Mouse (Mus musculus) left cerebral cortex, postnatal 10 days (tissue): Measurements from ENCODE around the gene Hist2h2bb. TPM values are rescaled to one million over a fixed set of nuclear protein-coding genes. Genes with fewer than 3 reads are reported as not detected.
"Not testable (repeated sequence)": the region's sequence is repeated elsewhere in the genome, so short reads cannot be mapped to it uniquely, and the experiment has no call there.

ENCODE experiments used
- DNase-seq, 2 experiments: peaks; one replicate each; pipeline ENCODE4 v3.0.0; 2021 to 2022; ENCODE audit warnings: low spot score in 2 of 2, mixed read lengths in 1 of 2; ENCODE audit errors: extremely low spot score in 1 of 2
- intact Hi-C: fragments of 180-260 bp; cut with DNase I; formaldehyde crosslinking; loops from one replicate; pipeline ENCODE4 v1.15.1; 2025
- total RNA-seq, 2 experiments: library from RNA; stranded (reverse); gene quantifications; 2 replicates each; pipeline ENCODE4 v1.2.3; 2021

Gene Hist2h2bb
- total RNA-seq, 2 experiments from 2014 or later: 161 to 194 TPM

DNA sequence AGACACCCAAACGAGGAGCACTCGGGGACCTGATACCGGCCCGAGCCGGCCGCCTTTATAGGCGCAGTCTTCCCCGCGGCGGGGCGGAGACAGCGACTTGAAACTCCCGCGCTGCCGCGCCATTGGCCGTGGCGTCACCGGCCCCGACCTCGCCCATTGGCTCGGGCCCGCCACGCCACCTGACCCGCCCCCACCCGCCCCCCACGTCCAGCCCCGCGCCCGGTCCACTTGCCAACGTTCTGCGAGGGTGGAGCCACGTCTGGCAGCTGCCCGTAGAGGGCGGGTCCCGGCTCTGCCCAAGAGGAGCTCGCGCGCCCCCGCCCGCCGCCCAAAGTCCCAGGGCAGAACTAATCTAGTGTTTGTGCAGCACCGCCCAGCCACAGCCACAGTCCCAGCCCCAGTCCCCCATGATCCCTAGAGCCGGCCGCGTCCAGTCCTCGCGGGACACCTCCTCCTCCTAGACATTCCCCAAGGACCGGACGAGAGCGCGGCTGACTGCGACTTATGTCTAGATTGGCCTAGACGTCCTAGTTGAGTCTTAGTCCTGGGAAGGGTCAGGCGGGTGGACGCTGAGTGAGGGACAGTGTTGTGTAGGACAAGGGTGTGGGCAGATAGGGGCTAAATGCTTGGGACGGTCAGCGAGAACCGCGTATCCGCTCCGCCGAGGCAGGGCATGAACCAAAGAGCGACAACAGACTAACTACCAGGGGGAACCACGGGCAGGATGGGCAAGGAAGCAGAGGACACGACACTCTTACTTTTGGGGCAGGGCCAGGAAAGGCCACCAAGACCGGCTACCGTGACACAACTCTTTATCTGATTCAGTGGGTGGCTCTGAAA lies 30.4 kb upstream of the Hist2h2bb start, which contains the start of gene Hist2h3c2:
TSS of gene Hist2h3c2 (minus strand) at position 174 of the 840 bp plus-strand sequence.
- intact Hi-C loops, DNase-seq: not testable (repeated sequence)

DNA sequence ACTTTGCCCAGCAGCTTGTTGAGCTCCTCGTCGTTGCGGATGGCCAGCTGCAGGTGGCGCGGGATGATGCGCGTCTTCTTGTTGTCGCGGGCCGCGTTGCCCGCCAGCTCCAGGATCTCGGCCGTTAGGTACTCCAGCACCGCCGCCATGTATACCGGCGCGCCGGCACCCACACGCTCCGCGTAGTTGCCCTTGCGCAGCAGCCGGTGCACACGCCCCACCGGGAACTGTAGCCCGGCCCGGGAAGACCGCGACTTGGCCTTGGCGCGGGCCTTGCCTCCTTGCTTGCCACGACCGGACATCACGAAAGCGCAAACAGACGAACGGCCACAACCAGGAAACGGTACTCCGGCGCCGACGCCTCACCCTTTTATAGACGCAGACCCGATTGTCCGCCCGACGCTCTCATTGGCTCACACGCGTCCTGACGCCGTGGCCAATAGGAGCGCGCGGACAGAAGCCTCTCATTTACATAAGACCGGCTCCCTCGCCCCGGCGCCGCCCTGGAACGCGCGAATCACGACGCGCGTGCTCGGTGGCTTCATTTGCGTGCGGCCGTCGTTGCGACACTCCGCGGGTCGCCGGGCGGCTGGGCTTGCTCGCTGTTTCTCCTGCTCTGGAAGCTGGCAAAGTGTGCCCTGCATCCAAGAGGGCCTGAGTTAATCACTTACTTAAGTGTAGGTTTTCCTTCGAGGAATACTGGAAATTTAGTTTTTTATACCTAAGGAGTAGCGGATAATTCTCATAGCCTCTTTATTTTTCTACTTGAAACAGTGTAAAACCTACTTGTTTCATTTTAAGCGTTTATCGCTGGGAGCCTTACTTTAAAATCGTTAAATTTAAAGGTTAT lies 29.4 kb upstream of the Hist2h2bb start, which contains the start of gene Hist2h2aa2:
TSS of gene Hist2h2aa2 (minus strand) at position 328 of the 850 bp plus-strand sequence.
- peak; percentile 96 for DNase-seq
- intact Hi-C loops: not testable (repeated sequence)

DNA sequence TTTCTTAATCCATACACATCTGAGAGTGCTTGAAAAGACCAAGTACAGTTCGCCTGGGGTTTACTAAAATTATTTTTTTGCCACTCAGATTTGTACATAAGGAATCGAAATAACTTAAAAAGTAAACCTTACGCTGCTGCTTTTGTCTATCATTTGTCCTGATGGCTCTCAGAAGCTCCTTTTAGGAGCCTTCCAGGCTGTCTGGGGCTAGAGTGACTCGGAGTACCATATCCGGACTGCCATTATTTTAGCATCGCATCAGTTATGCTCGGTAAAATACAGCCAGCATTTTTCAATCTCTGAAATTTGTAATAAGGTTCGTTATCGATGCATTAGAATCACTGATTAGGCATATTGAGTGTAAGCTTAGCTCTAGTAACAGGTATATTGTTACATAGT lies 28.8 kb upstream of the Hist2h2bb start:
- intact Hi-C loops: no loop called here

DNA sequence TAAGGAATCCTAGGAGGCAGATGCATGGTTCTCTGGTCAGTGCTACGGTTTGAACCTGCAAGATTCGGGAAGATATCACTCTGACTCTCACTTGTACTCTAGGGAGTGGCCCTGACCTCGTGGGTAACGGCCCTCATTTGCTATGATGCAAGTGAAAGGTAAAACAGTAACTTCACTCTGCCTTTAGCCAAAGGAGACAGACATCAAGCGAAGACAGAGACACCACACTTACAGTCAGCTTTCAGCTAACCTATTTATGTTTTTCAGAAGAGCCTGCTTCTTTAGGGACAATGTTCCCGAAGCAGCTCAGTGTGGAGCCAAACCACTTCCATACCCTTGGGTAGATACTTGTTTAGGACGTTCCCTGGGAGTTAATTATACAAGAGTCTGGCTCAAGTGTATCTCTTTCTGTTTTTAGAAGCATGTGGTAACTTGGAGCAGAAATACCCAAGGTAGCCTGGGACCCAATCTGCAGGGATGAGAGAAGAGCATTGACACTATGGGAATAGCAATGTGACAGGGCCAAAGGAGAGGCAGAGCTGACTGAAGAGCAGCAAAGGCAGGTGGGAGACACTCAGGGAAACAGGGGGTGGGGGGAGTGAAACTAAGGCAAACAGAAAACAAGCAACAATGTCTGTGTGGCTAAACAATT lies 25.5 kb upstream of the Hist2h2bb start:
- DNase-seq: no peak

More for the DNA sequence above, 28.8 kb upstream of the Hist2h2bb start:
- DNase-seq: no peak

DNA sequence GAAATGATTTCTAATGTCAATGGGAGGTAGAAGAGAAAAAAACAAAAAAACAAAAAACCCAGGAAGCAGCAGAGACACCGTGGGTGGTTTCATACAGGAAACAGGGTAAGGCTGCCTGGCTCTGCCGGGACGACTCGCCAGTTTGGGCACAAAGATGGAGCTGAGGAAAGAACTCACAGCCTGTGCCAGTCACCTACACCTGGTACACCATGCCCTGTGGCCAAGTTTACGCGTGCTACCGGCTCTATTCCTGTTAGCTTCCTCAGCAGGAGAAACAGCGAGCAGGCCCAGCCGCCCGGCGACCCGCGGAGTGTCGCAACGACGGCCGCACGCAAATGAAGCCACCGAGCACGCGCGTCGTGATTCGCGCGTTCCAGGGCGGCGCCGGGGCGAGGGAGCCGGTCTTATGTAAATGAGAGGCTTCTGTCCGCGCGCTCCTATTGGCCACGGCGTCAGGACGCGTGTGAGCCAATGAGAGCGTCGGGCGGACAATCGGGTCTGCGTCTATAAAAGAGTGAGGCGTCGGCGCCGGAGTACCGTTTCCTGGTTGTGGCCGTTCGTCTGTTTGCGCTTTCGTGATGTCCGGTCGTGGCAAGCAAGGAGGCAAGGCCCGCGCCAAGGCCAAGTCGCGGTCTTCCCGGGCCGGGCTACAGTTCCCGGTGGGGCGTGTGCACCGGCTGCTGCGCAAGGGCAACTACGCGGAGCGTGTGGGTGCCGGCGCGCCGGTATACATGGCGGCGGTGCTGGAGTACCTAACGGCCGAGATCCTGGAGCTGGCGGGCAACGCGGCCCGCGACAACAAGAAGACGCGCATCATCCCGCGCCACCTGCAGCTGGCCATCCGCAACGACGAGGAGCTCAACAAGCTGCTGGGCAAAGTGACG lies 24.3 kb upstream of the Hist2h2bb start, which contains the start of gene Hist2h2aa1:
TSS of gene Hist2h2aa1 (plus strand) at position 495 of the 884 bp plus-strand sequence.
- intact Hi-C loops: not testable (repeated sequence)
- DNase-seq: peak; percentile 79 to 89

More for the DNA sequence above, 25.5 kb upstream of the Hist2h2bb start:
- intact Hi-C loops: no loop called here

DNA sequence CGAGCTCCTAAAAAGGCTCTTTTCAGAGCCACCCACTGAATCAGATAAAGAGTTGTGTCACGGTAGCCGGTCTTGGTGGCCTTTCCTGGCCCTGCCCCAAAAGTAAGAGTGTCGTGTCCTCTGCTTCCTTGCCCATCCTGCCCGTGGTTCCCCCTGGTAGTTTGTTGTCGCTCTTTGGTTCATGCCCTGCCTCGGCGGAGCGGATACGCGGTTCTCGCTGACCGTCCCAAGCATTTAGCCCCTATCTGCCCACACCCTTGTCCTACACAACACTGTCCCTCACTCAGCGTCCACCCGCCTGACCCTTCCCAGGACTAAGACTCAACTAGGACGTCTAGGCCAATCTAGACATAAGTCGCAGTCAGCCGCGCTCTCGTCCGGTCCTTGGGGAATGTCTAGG lies 23.5 kb upstream of the Hist2h2bb start:
- DNase-seq, intact Hi-C loops: not testable (repeated sequence)

DNA sequence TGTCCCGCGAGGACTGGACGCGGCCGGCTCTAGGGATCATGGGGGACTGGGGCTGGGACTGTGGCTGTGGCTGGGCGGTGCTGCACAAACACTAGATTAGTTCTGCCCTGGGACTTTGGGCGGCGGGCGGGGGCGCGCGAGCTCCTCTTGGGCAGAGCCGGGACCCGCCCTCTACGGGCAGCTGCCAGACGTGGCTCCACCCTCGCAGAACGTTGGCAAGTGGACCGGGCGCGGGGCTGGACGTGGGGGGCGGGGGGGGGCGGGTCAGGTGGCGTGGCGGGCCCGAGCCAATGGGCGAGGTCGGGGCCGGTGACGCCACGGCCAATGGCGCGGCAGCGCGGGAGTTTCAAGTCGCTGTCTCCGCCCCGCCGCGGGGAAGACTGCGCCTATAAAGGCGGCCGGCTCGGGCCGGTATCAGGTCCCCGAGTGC lies 23.1 kb upstream of the Hist2h2bb start, which contains the start of gene Hist2h3c1:
TSS of gene Hist2h3c1 (plus strand) at position 259 of the 430 bp plus-strand sequence.
- DNase-seq, intact Hi-C loops: not testable (repeated sequence)

DNA sequence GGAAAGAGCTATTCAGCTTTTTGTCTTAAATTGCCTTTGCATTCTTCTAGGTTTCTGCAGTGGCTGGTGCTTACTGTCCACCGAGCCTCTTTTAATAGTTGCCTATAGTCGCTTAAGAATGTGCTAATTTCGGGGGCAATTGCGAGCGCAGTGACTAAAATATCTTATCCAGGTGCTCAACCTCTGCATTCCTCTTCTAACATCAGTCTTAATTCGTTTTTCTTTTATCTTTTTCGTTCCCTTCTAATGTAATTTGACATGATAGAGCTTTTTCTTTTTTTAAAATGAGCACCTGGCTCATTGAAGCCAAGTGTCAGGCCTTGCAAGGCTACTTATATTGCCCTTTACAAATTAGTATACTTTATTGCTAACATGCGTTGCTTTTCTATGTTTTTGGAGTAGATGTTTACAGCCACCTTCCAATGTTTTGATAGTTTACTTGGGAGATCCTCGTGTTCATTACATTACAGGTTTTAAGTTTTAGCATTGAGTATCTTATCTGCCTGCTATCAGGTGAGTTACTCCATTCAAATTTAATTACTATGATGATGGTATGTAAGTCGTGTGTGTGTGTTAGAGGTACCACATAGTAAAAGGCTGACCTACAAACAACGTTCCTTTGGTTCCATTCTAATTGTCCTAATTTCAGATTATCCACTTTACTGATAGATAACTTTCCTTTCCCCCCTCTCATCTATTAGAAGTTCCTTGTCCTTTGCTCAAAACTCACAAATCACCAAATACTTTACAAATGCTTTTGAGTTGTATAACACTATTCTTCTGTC lies 22.0 kb upstream of the Hist2h2bb start:
- no peak for DNase-seq
- intact Hi-C loops: no loop called here

DNA sequence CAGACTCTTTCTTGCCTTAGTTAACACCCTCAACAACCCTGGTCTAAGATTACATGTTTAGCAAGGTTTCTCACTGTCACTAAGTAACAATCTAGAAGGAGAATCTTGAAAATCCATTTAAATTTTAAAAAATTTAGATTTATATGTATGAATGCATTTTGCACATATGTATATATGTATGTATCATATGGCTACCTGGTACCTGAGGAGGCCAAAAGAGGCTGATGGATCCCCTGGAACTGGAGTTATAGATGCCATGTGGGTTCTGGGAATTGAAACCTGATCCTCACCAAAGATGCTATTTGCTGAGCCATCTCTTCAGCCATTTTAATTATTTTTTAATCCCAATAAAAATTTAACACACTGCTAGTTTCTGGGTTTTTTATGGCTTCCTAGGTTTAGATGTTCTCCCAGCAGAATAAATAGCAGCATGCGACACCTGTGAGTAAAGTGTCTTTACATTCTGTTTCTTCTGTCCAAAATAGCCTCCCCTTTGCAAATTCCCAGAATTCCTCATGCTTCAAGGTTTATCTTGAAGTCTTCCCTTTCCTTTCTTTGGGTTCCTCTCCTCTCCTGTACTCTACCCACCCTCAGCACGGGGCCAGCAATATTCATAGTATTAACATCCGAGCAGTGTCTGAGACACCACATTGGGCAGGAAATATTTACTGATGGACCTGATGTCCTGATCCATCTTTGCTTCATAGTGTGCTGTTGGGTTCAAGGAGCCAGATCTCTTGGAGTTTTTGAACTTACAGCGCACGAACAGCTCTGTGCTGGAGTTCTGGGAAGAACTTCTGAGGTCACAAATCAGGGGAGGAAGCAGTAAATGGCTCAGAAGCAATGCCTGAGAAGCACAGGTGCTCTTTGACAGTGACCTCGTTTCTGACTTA lies 21.2 kb upstream of the Hist2h2bb start:
- intact Hi-C loops: no loop called here
- DNase-seq: no peak

DNA sequence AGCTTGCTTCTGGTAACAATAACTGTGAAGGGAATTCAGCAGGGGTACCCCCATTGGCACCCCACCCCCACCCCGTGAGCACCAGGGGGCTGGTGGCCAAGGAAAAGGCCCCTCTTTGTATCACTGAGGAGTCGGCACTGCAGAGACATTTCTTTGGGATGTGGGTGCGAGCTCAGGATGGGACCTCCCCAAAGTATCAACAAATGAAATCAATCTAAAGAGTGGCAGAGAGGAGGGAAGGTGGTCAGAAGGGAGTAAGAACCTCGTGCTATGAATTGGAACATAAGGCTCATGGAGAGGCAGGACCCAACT lies 20.6 kb upstream of the Hist2h2bb start:
- intact Hi-C loops: no loop called here
- no peak for DNase-seq

DNA sequence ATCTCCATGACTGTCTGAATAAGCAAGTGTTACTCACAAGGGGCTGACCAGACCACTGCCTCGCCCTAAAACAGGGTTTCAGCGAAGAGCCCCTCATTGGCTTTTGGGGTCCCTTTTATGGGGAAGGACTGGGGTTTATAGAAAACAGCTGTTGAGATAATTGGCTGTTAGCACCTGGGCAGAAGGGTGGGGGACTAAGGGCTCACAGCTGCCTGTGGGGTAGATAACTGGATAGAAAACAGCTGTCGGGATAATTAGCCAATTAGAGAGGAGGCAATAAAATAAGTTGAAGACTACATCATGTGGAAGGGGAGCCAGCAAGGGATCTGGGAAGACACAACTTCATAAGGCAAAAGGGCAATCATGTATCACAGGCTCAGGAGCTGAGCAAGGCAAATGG lies 18.7 kb upstream of the Hist2h2bb start:
- DNase-seq: no peak
- intact Hi-C loops: no loop called here

DNA sequence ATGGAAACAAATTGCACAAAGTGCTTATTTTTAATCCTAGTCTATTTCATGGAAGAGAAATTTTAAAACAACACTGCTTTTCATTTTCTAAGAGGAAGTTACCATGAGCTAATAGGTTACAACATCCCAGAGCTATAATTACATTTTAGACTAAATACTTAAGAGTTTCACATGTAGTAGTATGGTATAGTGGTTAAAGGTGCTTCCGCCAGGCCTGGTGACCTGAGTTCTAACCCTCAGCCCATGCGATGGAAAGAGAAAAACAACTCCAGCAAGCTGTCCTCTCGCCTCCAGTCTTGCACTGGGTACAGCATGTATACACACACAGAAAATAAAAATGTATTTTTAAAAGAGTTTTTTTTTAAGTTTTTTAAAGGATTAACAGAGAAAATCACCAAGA lies 17.8 kb upstream of the Hist2h2bb start:
- intact Hi-C loops: no loop called here
- DNase-seq: no peak

DNA sequence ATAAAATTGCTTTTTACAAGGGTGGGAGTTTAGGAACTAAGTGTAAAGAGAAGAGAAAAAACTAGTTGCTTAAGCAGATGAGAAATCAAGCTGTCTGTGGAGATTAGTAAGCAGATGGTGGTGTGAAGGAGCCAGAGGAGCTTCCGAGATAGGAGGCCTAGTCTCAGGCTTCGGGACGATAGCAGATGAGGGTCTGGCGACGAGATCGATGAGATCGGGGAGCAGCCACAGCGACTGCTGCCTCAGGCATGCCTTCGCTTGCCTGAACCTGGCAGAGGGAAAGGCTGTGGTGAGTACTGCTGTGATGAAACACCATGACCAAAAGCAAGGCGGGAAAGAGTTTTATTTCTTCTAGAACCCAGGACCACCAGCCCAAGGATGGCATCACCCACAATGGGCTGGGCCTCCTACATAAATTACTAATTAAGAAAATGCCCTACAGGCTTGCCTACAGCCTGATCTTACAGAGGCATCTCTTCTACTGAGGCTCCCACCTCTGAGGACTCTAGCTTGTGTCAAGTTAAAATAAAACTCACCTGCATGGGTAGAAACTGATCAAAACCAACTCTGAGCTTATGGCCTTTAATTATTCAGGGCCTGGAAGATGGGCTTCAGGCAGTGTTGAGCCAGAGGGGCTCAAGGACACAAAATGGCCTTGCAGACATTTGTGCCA lies 14.7 kb upstream of the Hist2h2bb start:
- DNase-seq: no peak
- intact Hi-C loops: no loop called here

DNA sequence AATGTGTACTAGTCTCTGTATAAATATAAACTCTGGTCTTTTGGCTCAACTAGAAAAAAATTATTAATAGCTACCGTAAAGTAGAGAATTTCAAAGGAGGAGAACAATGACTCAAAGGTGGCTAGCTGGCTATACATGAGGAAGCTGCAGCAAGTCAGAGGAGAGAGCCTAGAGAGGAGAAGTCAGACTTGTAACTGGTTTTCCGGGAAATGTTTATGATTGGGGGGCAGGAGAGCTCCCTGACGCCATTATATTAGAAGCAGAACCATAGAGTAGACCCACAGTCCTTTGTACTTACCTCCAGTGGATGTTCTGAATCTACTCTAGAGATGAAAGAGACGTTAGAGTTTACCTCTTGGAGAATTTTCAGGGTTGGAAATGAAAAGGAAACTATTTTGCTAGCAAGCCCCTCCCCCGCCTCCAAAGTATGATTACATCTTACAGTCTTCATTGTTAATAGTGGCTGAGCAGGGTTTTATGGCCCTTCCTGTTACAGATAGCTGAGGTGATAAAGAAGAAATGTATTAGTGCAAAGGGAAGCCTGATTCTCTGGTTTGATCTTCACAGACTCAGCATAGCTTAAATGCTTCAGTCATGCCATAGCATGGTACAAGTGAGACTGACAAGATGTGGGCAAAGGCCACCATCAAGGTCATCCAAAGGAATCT lies 13.5 kb upstream of the Hist2h2bb start:
- DNase-seq: no peak
- intact Hi-C loops: no loop called here

DNA sequence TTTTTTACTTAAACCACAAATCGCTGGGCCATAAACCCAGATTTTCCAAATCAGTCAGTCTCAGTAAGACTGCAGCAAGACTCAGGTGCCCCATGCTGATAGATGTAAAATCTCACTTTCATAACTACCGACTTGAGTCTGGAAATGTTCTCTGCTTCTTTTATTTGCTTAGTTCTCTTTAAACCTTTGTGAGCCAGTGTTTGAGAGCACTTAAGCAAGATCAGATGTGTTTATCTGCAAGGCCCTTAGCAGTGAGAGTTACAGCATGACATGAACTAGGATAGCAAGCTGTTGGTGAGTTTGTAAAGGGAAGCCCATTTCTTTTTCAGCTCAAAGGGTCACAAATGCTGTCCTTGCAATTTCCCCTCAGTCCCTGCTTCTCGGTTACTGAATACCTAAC lies 12.4 kb upstream of the Hist2h2bb start:
- intact Hi-C loops: no loop called here
- DNase-seq: no peak
